8 mouse cellular contexts compared by ENCODE assay signal in the genomic region with DNA sequence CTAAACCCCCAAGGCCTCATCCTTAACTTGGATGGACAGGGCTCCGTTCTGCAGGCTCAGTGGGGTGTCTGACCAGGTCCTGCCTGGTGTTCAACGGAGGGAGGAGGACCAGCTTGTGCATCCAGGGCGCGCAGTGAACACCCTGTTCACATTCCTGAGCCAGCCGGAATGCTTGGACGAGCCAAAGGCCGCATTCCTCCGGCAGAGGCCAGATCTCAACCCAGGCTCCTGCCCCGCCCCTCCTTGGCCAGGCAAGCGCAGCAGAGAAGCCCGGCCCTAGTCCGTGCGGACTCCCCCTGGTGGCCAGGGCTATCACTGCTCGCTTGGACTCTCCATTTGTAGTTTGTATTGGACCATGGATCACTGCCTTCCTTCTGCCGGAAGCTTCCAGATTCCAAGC. TPM values are rescaled to one million over a fixed set of nuclear protein-coding genes. Genes with fewer than 3 reads are reported as not detected.
A peak's percentile ranks its signal among the peaks of the same experiment; 100 is the strongest.
DNase-seq lines count a peak whose midpoint lies in the region; ATAC-seq and TF ChIP-seq lines count a peak whose summit lies in the region.

No protein-coding gene starts in this region.

- no peaks in the 10 kb centered on the region for H3K4me1 ChIP-seq in hindbrain, postnatal 0 days (ENCODE audit: insufficient read depth, low read length)

- no peak overlapping the region for H3K4me3 ChIP-seq in hindbrain, postnatal 0 days (ENCODE audit: low read length)

- H3K36me3 ChIP-seq in hindbrain, postnatal 0 days (ENCODE audit: insufficient read depth, low read length): no peaks in the 10 kb centered on the region

- peak; percentile 85 for DNase-seq in WW6 (ENCODE audit: low read depth, low spot score)
- DNase-seq in cerebellum, postnatal 25 days: peak; percentile 76 to 86
- DNase-seq in gastrocnemius, adult 8-10 months (ENCODE audit: low spot score in 2 of 2): peak; percentile 97 to 98
- DNase-seq in hindbrain, postnatal 0 days (ENCODE audit: low spot score): peak; percentile 78
- peak; percentile 42 for DNase-seq in left cerebral cortex, adult 11 months (ENCODE audit: low spot score)
- DNase-seq in lung, postnatal 36 days: peak; percentile 99
- peak; percentile 76 for DNase-seq in right cerebral cortex, postnatal 14 days
- DNase-seq in urinary bladder, postnatal 36 days (ENCODE audit: low spot score in 2 of 2): peak; percentile 86 to 95

- no peak overlapping the region for H3K9ac ChIP-seq in hindbrain, postnatal 0 days (replicated peaks; ENCODE audit: low read length)

- whole genome bisulfite sequencing in hindbrain, postnatal 0 days: 10% methylated on average over 15 of the region's 15 CpGs

- ATAC-seq in hindbrain, postnatal 0 days: peak; percentile 69

- no peak overlapping the region for H3K4me2 ChIP-seq in hindbrain, postnatal 0 days (ENCODE audit: low read depth, low read length)

- H3K27me3 ChIP-seq in hindbrain, postnatal 0 days (ENCODE audit: insufficient read depth, low read length): no peaks in the 10 kb centered on the region

- no peaks in the 10 kb centered on the region for H3K9me3 ChIP-seq in hindbrain, postnatal 0 days (ENCODE audit: low read length)

- TF ChIP-seq CTCF in hindbrain, postnatal 0 days (IDR thresholded peaks at IDR 0.05; ENCODE audit: low read depth): peak; percentile 80

- no peak overlapping the region for H3K27ac ChIP-seq in hindbrain, postnatal 0 days

RNA-seq across cellular contexts. Expression of a gene that starts 55.2 kb away (rescaled TPM):
- 10 to 100 TPM; 51.3 to 60.1 (median 53.4) TPM for total RNA-seq in gastrocnemius, adult 8-10 months (2022)
- total RNA-seq in hindbrain, postnatal 0 days (2014; rRNA removed): 41.4 and 47.7 TPM in 2 replicates
- 9.3 and 10.2 TPM in 2 replicates for polyA plus RNA-seq in hindbrain, postnatal 0 days (2015; fragmentation: Nextera tagmentation; extraction: Ambion mirVana)

Comparison
In these comparisons a context has a peak if more than half of its experiments do, and no peak if none do; other contexts are left out.
1. DNase-seq: peak in every context shown above with its lines; median percentile 99 in lung, postnatal 36 days; 98 in gastrocnemius, adult 8-10 months; 90 in urinary bladder, postnatal 36 days; 85 in WW6; 81 in cerebellum, postnatal 25 days; 78 in hindbrain, postnatal 0 days; 76 in right cerebral cortex, postnatal 14 days; 42 in left cerebral cortex, adult 11 months.